Mouse (Mus musculus) intestine, embryonic 14.5 days (tissue): ENCODE results near the gene Cit. TPM values are rescaled to one million over a fixed set of nuclear protein-coding genes. Genes with fewer than 3 reads are reported as not detected.
"Not testable (repeated sequence)": the region's sequence is repeated elsewhere in the genome, so short reads cannot be mapped to it uniquely, and the experiment has no call there.

Experiments
- ATAC-seq: fragments of 200-750 bp; cut with Nextera tagmentation; replicated peaks from 2 replicates; pipeline ENCODE4 v1.8.0; 2017; ENCODE audit warnings: low read depth, moderate number of reproducible peaks, moderate TSS enrichment, moderate library complexity; ENCODE audit not compliant: low FRiP score, low TSS enrichment
- DNase-seq: peaks from one replicate; pipeline ENCODE4 v3.0.0-alpha.2; 2018; ENCODE audit warnings: low spot score
- H3K27ac ChIP-seq: fragments of 300-500 bp; sonication (generic); 2 replicates; pipeline ENCODE4 v1.5.1; 2014; ENCODE audit warnings: low read depth, mild to moderate bottlenecking, control low read depth
- H3K27me3 ChIP-seq: fragments of 300-500 bp; sonication (generic); replicated peaks from 2 replicates; pipeline ENCODE4 v1.6.1; 2014; ENCODE audit warnings: low read length, control low read depth; ENCODE audit not compliant: control insufficient read depth, insufficient read depth
- H3K36me3 ChIP-seq: fragments of 300-500 bp; sonication (generic); 2 replicates; pipeline ENCODE4 v1.6.1; 2014; ENCODE audit warnings: low read length, control low read depth; ENCODE audit not compliant: control insufficient read depth, insufficient read depth
- H3K4me1 ChIP-seq: fragments of 300-500 bp; sonication (generic); replicated peaks from 2 replicates; pipeline ENCODE4 v1.6.1; 2014; ENCODE audit warnings: low read length, control low read depth, mixed read lengths; ENCODE audit not compliant: control insufficient read depth, insufficient read depth
- H3K4me2 ChIP-seq: fragments of 300-500 bp; sonication (generic); 2 replicates; pipeline ENCODE4 v1.6.1; 2014; ENCODE audit warnings: low read length
- H3K4me3 ChIP-seq: fragments of 300-500 bp; sonication (generic); 2 replicates; pipeline ENCODE4 v1.5.1; 2014; ENCODE audit warnings: low read depth, low read length, control low read depth, mixed read lengths
- H3K9ac ChIP-seq: fragments of 300-500 bp; sonication (generic); 2 replicates; pipeline ENCODE4 v1.6.1; 2014; ENCODE audit warnings: mild to moderate bottlenecking, low read length
- H3K9me3 ChIP-seq: fragments of 300-500 bp; sonication (generic); 2 replicates; pipeline ENCODE4 v1.6.1; 2016; ENCODE audit warnings: low read length, control low read depth; ENCODE audit not compliant: control insufficient read depth
- WGBS: fragments of 180-500 bp; shearing (Covaris S2); extraction: QIAGEN DNeasy Blood & Tissue Kit; methylation state at CpG from one replicate; pipeline ENCODE4 v1.1.7; 2014; 5-methylcytosine and 5-hydroxymethylcytosine counted together
- polyA plus RNA-seq: library from polyadenylated mRNA; unstranded; fragments of >200 nt; fragmentation: Nextera tagmentation; extraction: Ambion mirVana; gene quantifications from 2 replicates; pipeline ENCODE4 v1.2.1, GENCODE M21; 2014

Cit gene
- polyA plus RNA-seq: 25.8 and 27.0 TPM in 2 replicates

DNA sequence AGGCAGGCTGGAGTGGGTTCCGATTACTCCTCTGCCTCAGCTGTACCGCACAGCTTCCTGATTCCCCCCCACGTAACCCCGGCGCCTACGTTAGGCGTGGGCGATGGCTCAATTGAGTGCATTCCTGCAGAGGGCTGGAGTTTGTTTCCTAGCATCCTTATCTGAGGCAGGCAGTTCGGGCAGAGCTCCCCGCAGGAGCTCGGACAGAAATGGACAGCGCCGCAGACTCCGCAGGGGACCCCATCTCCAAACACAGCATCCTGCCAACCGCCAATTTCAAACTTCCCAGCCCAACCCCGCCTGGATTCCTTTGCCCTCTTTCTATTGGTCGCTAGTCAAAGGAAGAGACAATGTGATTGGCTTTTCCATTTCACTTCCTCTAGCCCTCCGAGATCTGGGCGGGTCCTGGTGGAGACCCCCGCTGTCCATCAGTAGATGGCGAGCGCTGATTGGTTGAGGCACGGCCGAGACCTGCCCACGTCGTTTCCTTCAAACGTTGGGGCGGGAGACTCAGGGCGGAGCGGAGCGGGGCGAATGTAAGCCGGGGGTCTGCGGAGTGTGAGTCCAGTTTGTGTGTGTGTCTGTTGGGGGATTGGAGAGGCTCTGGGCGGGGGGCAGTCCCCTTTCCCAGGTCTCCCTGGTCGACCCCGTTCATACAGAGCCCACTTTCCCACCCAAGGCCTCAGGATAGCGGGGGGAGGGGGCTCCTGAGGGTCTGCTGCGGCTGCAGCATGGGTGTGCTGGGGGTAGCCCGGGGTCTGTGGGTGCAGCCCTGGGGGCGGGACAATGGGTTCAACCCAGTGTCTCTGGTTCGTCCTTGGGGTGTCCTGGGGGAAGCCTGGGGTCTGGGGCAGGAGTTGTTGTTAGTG is at the start of gene Cit:
Gene Cit (plus strand): TSS at position 513 of the 869 bp plus-strand sequence.
- Histone ChIP-seq H3K4me3 (peak within 1 kb of the TSS; percentile 77), H3K27ac (peak within 1 kb of the TSS; percentile 24; the same call in 1 of the 2 replicates)
- peak; percentile 100 for ATAC-seq

DNA sequence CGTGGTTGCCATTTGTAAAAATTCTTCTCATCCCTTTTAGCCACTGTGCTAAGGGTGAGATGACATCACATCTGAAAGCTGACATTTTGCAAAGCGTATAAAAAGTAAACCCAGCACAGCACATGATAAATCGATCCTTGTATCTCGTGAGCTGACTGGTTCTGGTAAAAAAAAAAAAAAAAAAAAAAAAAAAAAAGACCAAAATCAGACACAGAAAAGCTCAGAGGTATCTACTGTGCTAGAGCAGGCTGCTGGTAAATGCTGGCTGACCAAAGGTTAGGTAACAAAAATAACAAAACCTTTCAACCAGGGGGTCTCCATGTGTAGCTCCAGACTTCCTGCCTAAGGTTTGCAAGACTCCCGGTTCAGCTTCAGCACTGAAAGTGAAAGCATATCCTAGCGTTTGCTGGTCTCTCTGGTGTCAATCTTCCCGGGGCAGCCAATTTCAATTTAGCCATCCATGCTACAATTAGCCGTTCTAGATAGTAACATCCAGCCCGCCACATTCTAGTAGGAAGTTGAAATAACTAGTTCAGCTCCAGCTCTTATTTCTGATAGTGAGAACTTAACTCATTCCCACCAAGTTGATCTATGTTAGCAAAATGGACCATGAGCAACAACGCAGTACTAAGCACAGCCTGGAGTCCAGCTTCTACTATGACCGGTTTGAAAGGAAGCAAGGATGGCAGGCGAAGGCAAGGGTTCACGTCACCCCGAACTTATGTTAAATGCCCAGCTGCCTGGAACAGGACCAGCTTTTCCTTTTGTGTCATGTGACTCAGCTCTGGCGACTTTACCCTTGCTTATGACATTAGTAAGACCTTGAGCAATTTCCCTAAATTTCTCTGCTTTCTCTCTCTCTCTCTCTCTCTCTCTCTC is 45.8 kb upstream of the Cit start:
- ATAC-seq: no peak
- H3K9me3 ChIP-seq: no peaks in the 10 kb centered on the region
- DNase-seq: no peak
- H3K9ac ChIP-seq: no peak overlapping the region
- no peak overlapping the region for H3K27ac ChIP-seq
- H3K27me3 ChIP-seq: no peaks in the 10 kb centered on the region
- WGBS: 70% methylated on average over 15 of the region's 15 CpGs
- H3K4me3 ChIP-seq: no peak overlapping the region
- H3K4me1 ChIP-seq: no peaks in the 10 kb centered on the region
- H3K36me3 ChIP-seq: no peaks in the 10 kb centered on the region
- no peak overlapping the region for H3K4me2 ChIP-seq

More for the DNA sequence above, at the start of gene Cit:
- DNase-seq: peak; percentile 95
- Histone ChIP-seq H3K36me3 (peaks cover 3% of the 10 kb centered on the region), H3K9me3 (no peaks in the 10 kb centered on the region), H3K27me3 (no peaks in the 10 kb centered on the region), H3K9ac (peak within 1 kb of the TSS; percentile 73), H3K4me2 (peak within 1 kb of the TSS; percentile 80), H3K4me1 (peaks cover 10% of the 10 kb centered on the region)
- under 1% methylated on average over 42 of the region's 42 CpGs for WGBS

DNA sequence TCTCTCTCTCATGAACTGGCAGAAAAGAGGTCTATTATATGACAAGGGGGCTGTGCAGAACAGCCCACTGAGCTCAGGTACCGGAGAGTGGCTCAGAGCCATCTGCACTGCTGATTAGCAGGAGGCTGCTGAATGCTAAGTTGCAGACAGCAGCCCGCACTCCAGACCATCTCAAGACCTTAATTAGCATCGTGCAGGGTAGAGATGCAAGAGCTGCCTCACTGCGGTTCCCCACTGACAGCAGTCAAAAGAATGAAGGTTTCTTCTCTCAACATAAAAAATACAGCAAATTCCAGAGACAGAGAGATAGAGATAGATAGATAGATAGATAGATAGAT is 45.2 kb upstream of the Cit start:
- H3K27ac ChIP-seq: no peak overlapping the region
- WGBS: 60% methylated on average over 4 of the region's 4 CpGs
- H3K4me2 ChIP-seq: no peak overlapping the region
- H3K4me1 ChIP-seq: no peaks in the 10 kb centered on the region
- H3K4me3 ChIP-seq: no peak overlapping the region
- DNase-seq (no peak), ATAC-seq (no peak)
- H3K36me3 ChIP-seq: no peaks in the 10 kb centered on the region
- no peaks in the 10 kb centered on the region for H3K27me3 ChIP-seq
- H3K9me3 ChIP-seq: no peaks in the 10 kb centered on the region
- H3K9ac ChIP-seq: no peak overlapping the region

DNA sequence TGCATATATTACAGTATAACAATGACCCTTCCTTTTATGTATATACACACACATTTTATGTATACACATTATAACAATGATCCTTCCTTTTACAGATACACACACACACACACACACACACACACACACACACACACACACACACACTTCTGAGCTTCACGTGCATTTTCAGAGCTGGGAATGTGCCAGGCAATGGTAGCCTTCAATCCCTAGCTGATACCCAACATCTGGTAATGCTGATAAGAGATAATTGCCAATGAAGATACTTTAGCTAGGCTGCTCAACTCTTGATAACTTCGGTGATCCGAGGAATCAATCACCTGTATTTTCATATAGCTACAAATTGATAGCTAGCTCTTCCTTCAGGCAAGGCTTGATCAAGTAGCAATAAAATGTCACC is 32.8 kb upstream of the Cit start:
- no peak overlapping the region for H3K4me3 ChIP-seq
- H3K27me3 ChIP-seq: no peaks in the 10 kb centered on the region
- WGBS: 83% methylated on average over 3 of the region's 3 CpGs
- H3K9ac ChIP-seq: no peak overlapping the region
- no peaks in the 10 kb centered on the region for H3K36me3 ChIP-seq
- H3K9me3 ChIP-seq: no peaks in the 10 kb centered on the region
- no peak overlapping the region for H3K27ac ChIP-seq
- ATAC-seq (no peak), DNase-seq (no peak)
- no peak overlapping the region for H3K4me2 ChIP-seq
- 0 out of 2 replicates have a peak, but pooled peaks cover 6% of the 10 kb centered on the region for H3K4me1 ChIP-seq

DNA sequence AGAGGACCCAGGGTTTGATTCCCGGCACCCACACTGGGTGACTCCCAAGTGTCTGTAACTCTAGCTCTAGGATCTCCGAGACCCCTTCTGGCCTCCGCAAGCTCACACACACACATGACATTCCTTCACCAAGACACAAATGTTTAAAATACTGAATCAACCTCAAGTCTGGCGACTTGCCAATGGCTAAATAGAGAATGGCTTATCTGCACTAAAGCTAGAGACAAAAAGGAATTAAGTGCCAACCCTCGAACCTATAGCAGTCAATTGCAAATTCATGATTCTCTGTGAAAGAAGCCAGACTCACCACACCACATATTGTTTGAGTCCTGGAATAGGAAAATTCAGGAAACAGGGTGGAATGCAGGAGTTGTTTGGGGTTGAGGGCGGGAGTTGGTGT is 28.1 kb upstream of the Cit start:
- Histone ChIP-seq H3K4me2 (no peak overlapping the region), H3K27ac (no peak overlapping the region), H3K27me3 (no peaks in the 10 kb centered on the region), H3K36me3 (no peaks in the 10 kb centered on the region), H3K4me1 (0 out of 2 replicates have a peak, but pooled peaks cover 6% of the 10 kb centered on the region), H3K4me3 (no peak overlapping the region), H3K9me3 (no peaks in the 10 kb centered on the region), H3K9ac (no peak overlapping the region)
- WGBS: 52% methylated on average over 6 of the region's 6 CpGs
- DNase-seq (no peak), ATAC-seq (no peak)

DNA sequence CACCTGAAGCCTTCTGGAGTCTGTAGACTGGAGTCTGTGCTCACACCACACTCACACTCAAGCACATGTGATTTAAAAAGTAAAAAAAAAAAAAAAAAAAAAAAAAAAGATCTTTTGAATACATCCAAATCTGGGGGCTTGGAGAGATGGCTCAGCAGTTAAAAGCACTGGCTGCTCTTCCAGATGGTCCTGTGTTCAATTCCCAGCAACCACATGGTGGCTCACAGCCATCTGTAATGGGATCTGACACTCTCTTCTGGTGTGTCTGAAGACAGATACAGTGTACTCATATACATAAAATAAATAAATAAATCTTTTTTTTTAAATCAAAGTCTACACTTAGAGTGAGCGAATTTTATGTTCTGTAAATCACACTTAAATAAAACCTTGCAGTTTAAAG is 27.4 kb upstream of the Cit start:
- DNase-seq, H3K4me1 ChIP-seq, H3K4me2 ChIP-seq, H3K4me3 ChIP-seq, H3K36me3 ChIP-seq, H3K9ac ChIP-seq, H3K27me3 ChIP-seq, H3K9me3 ChIP-seq, ATAC-seq, H3K27ac ChIP-seq: not testable (repeated sequence)
- WGBS: 89% methylated on average over 1 of the region's 1 CpGs

DNA sequence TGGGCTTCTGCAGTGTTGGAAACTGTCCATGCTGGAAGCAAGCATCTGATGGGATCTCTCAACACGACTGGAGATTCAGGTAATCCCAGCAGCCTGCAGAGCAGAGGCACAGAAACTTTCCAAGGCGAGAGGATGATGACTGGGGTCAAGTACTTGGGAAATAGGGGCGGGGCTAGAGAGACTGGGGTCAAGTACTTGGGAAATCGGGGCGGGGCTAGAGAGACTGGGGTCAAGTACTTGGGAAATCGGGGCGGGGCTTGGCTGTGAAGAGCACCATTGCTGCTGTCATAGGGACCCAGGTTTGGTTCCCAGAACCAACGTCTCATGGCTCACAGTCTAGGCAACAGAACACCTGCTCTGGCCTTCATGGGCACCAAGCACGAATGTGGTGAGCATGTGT is 25.1 kb upstream of the Cit start:
- Histone ChIP-seq H3K4me2 (no peak overlapping the region), H3K27ac (no peak overlapping the region), H3K9ac (no peak overlapping the region), H3K9me3 (no peaks in the 10 kb centered on the region), H3K4me3 (no peak overlapping the region), H3K27me3 (no peaks in the 10 kb centered on the region), H3K36me3 (no peaks in the 10 kb centered on the region), H3K4me1 (0 out of 2 replicates have a peak, but pooled peaks cover 6% of the 10 kb centered on the region)
- WGBS: 65% methylated on average over 9 of the region's 9 CpGs
- DNase-seq: no peak
- ATAC-seq: no peak

DNA sequence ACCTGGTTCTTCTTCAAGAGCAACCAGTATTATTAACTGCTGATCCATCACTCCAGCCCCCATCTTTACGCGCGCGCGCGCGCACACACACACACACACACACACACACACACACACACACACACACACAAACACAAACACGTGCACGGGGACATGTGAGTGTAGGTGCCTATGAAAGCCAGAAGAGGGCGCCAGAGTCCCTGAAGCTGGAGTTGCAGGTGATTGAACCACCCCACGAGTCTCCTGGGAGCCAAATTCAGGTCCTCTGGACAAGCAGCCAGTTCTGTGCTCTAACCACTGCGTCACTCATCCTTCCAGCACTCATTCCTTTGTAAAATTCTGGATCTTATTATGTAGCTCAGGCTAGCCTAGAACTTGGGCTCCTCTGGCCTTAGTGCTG is 23.9 kb upstream of the Cit start:
- Histone ChIP-seq H3K9ac (no peak overlapping the region), H3K27ac (no peak overlapping the region), H3K4me2 (no peak overlapping the region), H3K4me1 (0 out of 2 replicates have a peak, but pooled peaks cover 6% of the 10 kb centered on the region), H3K9me3 (no peaks in the 10 kb centered on the region), H3K4me3 (no peak overlapping the region), H3K27me3 (no peaks in the 10 kb centered on the region), H3K36me3 (no peaks in the 10 kb centered on the region)
- WGBS: 88% methylated on average over 12 of the region's 12 CpGs
- ATAC-seq: no peak
- no peak for DNase-seq
